ENCODE assay signal across 27 mouse cellular contexts in the genomic region with DNA sequence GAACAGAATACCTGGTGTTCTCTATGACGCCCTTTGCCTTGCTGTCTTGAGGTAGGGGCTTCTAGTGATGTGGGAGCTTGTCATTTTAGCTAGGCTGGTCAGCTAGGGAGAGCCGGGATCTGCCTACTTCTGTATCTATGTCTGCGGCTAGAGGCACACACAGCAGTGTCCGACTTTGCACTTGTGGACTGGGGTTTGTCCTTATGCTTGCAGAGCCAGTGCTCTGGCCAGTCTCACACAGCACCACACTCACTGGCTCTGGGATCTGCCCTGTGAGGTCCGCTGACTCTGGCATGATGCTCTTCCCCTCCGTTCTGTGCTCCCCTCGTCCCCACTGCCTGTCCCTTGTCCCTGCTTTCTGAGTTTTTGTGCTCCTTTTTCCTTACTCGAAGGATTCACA.
"Had no signal": no experiment of that assay in that cellular context is flagged by ENCODE, and none has a peak within 500 bp of the region (broad histone marks: within the 10 kb centered on the region; RNA-seq: fewer than 3 reads in every experiment).

No protein-coding gene starts in this region.

- H3K36me3 ChIP-seq: limb, embryonic 10.5 days; limb, embryonic 12.5 days; limb, embryonic 13.5 days; limb, embryonic 15.5 days; liver, embryonic 12.5 days; liver, embryonic 13.5 days; liver, embryonic 15.5 days; lung, embryonic 15.5 days; midbrain, embryonic 10.5 days; midbrain, embryonic 12.5 days; midbrain, embryonic 13.5 days; midbrain, embryonic 15.5 days had no signal

- H3K9me3 ChIP-seq: limb, embryonic 10.5 days; limb, embryonic 12.5 days; limb, embryonic 13.5 days; limb, embryonic 15.5 days; liver, embryonic 12.5 days; liver, embryonic 13.5 days; liver, embryonic 15.5 days; lung, embryonic 15.5 days; midbrain, embryonic 10.5 days; midbrain, embryonic 12.5 days; midbrain, embryonic 13.5 days; midbrain, embryonic 15.5 days had no signal

- H3K4me3 ChIP-seq: limb, embryonic 10.5 days; limb, embryonic 12.5 days; limb, embryonic 13.5 days; limb, embryonic 15.5 days; liver, embryonic 12.5 days; liver, embryonic 13.5 days; liver, embryonic 15.5 days; lung, embryonic 15.5 days; megakaryocyte, embryonic 14.5 days; midbrain, embryonic 10.5 days; midbrain, embryonic 12.5 days; midbrain, embryonic 13.5 days; midbrain, embryonic 15.5 days; myocyte had no signal

- DNase-seq: left cerebral cortex, postnatal 4 days; liver; liver, embryonic 13.5 days; liver, postnatal 0 days; lung, adult 18-20 months; lung, adult 2 months; lung, embryonic 14.5 days; lung, postnatal 10 days; lung, postnatal 14 days; lung, postnatal 36 days; lung, postnatal 4 days; midbrain, embryonic 14.5 days had no signal

- H3K27ac ChIP-seq: limb, embryonic 10.5 days; limb, embryonic 12.5 days; limb, embryonic 13.5 days; limb, embryonic 15.5 days; liver, embryonic 12.5 days; liver, embryonic 13.5 days; liver, embryonic 14.5 days; liver, embryonic 15.5 days; lung, embryonic 15.5 days; macrophage; midbrain, embryonic 10.5 days; midbrain, embryonic 12.5 days; midbrain, embryonic 13.5 days; midbrain, embryonic 15.5 days had no signal

- H3K4me1 ChIP-seq: liver, embryonic 12.5 days; liver, embryonic 13.5 days; liver, embryonic 15.5 days; lung, embryonic 15.5 days had no signal

- H3K27me3 ChIP-seq: liver, embryonic 12.5 days; liver, embryonic 13.5 days; liver, embryonic 15.5 days; lung, embryonic 15.5 days; midbrain, embryonic 12.5 days; midbrain, embryonic 13.5 days; midbrain, embryonic 15.5 days had no signal
